Mouse (Mus musculus) 3134 (cell line): Measurements from ENCODE around the gene Dhx29.

Experiments
- DNase-seq: peaks from one replicate; pipeline ENCODE4 v3.0.0-alpha.2; 2011; ENCODE audit warnings: low spot score; ENCODE audit not compliant: insufficient read length; ENCODE audit errors: extremely low read depth

Dhx29 gene

DNA sequence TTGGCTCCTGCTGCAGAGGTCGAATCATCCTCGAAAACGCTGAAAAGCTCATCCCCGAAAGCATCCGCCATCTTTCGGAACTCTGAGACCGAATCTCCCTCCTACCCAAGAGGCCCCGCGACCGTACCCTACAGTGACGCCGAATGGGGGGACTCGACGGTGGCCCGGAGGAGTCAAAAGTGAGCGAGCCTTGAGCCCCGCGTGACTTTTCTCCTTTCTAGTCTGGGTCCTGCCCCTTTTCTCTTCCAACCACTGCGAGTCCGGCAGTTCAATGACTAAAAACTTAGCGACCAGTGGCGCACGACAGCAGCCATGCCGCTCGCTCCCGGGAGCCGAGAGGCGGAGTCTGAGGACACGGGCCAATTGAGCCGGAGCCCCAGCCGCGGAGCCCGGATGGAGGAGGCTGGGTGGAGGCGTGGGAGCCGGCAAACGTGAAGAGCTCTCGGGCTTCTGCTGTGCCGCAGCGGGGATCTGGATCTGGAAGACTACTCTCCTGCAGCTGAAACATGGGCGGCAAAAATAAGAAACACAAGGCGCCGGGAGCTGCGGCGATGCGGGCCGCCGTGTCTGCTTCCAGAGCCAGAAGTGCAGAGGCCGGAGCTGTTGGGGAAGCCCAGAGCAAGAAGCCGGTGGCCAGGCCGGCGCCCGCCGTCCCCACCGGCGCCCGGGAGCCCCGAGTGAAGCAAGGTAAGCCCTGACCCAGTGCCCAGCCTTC lies at the start of gene Dhx29, which contains the start of gene Mtrex:
Gene Dhx29 (plus strand): TSS at position 168 of the 715 bp plus-strand sequence.
Gene Mtrex (minus strand): TSS at position 112 of the 715 bp plus-strand sequence.
- DNase-seq, result peak; percentile 98

DNA sequence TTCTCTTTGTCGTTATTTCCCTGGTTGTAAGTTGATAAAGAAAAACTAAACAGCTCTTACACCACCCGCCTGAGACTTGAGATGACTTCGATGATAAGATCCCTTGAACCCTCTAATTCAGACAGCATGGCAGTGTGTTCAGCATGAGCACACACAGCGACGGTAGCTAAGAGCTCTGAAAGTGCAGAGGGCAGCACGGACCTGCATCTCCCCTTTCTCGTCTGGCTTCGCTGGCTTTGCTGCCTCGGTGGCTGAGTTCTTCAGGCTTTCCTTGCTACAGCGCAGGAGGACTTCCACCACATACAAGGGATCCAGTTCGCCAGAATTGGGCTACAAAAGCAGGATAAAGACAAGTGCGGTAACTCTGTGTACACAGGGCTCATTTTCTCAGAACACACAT lies 40.0 kb upstream of the Dhx29 start:
- DNase-seq, result no peak

DNA sequence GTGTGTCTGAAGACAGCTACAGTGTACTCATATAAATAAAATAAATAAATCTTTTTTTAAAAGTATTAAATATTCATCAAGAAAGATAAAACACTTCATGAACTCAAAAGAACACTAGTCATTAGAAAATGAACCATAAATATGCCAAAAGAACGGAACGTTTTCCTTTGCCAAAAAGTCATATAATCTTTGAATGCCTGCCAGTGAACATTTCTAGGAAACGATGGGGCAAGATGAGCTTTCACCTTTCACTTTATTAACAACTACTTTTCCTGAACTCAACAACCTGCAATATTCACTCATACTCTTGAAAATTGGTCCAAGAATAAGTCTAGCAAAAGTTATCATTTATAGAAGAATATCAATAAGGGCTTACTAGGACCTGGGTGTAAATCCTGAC lies 25.1 kb upstream of the Dhx29 start:
- DNase-seq, result no peak

DNA sequence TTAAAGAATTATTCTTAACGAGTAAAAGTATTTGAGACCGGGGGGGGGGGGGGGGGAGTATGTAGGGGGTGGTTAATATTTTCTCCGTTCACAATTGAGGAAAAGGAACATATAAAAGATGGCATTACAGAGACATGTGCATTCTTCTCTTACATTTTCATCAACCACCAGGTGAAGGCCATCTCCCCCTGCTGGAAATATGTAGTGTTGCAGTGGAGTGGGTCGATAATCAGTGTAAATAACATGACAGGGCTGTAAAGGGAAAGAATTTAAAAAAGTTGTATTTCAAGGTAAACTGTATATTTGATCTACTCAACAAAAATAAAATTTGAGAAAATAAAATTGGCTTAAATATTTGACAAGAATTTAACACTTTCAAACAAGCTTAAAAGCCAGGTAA lies 17.6 kb upstream of the Dhx29 start:
- no peak for DNase-seq

DNA sequence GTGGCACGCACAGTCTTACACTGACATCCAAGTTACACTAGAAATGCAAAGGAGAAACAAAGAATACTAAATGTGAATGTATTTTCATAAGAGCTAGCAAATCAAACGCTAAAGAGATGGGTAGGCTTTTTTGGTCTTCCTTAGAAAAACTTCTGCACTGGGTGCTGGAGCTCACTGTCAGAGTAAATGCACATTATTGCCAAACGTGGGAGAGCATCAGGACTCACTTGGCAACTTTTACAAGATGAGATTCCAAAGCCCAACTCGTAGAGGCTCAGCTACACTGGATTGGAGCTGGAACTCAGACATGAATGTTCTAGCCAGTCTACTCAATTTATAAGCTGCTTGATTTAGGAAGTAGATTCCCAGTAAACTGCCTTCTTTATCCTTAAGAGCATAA lies 16.8 kb upstream of the Dhx29 start:
- DNase-seq, result no peak

DNA sequence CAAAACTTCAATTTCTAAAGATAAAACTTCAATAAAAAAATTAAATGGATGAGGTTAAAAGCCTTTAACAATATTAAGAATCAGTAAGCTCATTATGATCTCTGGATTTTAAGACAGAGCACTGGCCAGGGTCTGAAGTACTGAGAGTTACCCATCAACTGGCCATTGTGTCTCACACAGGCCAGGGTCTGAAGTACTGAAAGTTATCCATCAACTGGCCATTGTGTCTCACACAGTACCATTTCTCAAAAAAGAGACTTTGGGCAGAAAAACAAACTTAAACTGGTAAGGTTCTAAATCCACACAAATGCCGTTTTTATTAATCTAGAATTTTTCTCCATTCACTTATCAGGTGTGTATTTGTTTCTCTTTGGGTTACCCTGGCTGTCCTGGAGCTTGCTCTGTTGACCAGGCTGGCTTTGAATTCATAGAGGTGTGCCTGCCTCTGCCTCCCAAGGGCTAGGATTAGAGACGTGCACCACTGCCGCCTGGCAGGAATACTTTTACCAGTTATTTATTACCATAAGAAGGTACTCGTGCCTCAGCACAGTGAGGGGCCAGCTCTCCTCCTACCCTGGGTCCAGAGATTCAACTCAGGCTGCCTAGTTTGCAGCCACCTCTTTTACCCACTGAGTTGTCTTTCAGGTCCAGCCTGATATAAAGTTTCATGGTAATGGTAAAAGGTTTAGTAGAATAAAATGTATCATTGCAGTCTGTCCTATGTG lies 8.0 kb upstream of the Dhx29 start:
- DNase-seq, result no peak

DNA sequence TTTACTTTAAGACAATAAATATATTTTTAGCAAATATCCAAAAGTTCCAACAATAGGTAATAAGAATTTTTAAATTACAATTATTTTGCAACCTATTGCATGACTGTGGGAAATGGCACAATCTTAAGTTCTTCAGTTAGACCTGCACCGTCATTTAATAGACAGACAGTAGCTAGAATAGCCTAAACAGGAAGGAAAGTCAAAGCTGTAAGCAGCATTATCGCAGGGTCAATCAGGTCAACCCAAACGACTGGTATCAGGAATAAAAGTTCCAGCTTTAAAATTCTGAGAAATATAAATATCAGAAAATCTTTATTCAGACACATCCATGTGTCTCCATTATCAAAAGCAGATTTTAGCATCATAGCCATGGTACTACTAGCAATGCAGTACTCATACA lies 6.3 kb upstream of the Dhx29 start:
- DNase-seq, result no peak

DNA sequence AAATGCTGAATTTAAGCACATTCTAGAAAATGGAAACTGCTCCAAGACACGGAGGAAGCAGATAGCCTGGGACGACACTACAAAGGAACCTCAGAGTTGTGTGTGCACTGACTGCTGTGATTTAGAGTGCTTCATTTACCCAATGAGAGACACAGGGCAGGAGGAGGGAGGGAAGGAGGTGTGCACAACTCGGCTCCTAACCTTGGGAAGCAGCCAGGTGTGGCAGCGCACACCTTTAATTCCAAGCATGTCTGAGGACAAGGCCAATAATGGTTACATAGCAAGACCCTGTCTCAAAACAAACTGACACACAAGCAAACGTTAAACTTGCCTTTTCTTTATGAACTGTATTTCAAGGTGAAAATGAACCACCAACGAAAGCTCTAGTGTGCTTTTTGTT lies 2.0 kb upstream of the Dhx29 start:
- DNase-seq, result no peak

DNA sequence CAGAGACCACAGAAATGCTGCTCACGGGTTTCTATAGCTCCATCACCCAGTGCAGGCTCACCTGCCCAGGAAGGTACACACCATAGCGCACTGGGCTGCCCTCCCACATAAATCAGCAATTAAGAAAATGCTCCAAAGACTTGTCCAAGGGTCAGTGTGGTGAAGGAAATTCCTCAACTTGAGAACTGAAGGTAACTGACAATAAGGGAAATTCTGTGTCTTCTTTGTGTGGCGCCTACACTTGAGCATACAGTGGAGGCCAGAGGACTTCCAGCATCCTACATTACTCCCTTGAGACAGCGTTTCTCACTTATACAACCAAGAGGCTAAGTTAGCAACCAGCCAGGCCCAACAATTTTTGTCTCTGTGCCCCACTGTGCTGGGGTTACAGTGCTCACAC lies 1.3 kb upstream of the Dhx29 start:
- DNase-seq, result no peak

DNA sequence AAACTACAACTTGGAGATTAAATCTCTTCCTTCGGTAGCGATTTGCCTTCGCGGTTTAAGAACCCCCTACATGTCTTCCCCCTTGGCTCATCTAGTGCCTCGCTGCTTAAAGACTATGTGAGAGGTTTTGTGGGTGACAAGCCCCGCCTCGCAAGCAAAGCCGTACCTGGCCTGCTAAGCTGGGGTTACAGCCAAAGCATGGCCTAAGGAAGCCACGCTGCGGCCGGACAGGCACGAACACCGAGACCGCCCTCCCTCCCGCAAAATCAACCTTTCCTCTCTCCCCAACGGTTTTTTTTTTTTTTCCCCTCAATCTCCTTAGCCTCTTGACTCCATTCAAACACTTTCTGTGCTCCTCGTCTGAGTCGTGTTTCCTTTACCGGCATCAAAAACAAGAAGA lies 458 bp upstream of the Dhx29 start:
- no peak for DNase-seq

DNA sequence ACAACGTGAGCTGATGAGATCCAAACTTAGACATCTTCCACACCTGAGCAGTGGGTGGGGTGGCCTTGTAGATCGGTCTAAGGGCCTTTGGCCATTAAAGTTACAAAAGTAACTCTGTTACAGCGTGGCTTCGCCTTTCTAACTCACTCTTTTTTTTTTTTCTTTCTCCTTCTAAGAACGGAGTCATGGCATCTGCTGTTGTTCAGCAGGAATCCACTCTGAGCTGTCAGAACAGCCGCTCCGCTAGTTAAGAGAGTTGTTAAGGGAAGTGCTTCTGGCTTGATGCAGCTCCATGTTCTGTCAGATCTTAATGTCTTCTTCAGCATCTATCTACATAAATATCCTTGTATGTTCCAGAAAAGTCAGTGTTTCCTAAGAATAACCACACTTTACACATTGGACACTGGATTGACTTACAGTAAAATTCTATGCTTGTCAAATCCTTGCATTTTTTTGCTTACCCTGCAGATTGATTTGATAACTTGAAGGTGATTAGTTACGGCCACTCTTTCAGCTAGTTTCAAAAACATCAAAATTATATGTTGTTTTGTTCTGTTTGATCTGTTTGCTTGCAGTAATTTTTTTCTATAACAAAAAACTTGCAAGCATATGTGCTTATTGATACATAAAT lies 899 bp downstream of the Dhx29 start:
- no peak for DNase-seq

DNA sequence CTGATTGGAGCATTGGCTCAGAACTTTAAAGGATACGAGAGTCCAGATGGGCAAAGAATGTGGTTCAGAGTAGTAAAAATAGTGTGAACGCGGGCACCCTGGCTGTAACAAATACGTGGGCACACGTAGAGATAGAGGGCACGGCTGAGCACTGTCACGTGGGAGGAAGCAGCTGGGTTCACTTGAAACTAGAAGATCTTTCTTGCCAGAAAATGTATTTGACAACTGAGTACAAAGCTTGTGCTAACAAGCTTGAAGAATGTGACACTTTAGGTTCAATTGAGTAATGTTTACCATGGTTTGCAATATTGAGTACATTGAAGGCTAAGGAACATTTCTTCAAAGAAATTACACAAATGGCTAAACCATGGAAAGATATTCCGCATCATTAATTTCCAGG lies 10.9 kb downstream of the Dhx29 start:
- no peak for DNase-seq

DNA sequence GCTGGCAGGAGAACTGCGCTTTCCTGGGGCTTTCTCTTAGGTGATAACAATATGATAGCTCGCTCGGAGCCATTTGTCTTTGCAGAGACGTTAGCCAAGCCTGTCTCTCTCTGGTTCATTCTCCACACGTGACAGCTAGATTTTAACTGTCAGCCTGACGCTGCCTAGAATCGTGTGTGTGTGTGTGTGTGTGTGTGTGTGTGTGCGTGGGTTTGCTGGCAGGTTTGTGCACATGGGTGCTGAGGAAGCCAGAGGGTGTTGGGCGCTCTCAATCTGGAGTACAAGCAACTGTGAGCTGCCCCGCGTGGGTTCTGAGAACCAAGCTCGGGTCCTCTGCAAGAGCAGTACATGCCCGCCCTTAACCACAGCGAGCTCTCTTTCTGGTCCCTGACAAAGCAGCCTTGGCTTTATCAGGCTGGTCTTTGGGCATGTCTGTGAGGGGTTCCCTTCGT lies 14.7 kb downstream of the Dhx29 start:
- no peak for DNase-seq

DNA sequence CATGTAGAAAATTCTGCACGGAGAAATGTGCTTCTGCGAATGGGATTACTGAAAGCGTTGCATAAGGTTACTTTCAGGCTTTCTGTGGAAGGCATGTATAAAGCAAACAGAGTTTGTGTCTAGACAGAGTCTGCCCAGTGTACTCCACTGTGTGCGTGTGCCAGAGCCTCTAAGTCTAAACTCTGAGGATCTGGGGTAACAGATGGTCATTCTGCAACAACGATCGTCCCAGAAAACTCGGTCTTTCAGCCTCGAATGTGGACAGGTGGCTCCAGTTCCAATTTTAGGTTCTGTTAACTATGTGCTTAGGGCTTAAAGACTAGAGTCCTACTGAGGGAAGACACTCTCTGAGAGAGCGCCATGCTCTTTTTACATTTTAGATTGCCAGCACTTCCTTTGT lies 18.1 kb downstream of the Dhx29 start:
- DNase-seq, result no peak

DNA sequence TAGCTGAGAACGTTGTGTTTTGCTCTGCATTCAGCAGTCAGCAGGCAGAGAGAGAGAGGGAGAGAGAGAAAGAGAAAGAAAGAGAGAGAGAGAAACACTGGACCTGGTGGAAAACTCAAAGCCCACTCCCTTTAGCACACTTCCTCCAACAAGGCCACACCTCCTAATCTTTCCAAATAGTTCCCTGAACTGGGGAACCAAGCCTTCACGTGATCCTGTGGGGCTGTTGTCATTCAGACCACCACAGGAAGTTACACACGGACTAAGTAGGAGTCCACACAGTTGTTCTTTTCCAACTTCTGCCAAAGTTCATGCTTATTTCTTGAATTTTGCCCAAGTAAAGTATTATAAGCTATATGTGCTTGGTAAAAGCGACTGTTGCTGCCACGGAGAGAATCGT lies 18.6 kb downstream of the Dhx29 start:
- no peak for DNase-seq

DNA sequence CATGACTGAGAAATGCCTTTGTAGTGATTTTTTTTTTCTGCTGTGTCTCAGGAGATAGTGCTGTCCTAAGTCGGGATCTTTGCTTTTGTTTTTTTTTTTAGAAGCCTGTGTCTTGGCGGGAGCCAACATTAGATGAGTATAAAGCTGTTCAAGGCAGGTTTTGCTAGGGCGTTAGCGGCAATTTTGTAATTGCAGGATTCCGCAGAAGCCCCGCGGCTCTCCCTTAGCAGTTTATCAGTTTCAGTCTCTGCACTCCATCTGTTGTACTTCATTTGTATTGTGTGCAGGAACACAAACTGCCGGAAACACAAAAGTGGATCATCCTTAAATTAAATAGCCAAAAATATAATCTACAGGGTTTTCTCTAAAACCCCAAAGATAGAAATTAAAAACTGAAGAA lies 26.8 kb downstream of the Dhx29 start:
- no peak for DNase-seq

DNA sequence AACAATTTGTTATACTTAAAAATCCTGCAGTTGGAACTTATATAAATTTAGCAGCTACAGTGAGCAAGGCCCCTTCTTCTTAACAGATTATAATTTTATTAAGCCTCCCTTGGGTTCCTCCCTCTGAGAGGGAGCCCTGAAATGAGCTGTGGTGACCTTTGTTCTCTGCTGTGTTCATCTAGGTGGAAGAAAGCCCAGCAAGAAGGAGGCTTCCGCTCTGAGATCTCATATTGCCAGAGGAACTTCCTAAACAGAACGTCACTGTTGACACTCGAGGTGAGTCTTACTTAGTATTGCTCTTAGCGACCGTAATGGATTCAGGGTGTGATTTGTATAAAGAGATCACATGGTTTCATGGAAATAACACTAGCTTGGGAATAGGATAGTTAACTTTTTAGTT lies 35.8 kb downstream of the Dhx29 start:
- no peak for DNase-seq

DNA sequence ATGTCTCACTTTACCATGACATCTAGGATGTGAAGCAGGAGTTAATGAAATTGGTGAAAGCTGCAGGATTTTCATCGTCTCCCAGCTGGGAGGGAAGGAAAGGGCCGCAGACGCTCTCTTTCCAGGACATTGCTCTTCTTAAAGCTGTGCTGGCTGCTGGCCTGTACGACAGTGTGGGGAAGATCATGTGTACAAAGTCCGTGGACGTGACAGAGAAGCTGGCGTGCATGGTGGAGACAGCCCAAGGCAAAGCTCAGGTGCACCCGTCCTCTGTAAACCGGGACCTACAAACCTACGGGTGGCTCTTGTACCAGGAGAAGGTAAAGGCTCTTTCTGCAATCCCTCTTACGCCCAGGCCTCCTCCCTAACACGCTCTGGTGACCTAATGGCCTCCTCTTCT lies 37.2 kb downstream of the Dhx29 start:
- DNase-seq, result no peak

DNA sequence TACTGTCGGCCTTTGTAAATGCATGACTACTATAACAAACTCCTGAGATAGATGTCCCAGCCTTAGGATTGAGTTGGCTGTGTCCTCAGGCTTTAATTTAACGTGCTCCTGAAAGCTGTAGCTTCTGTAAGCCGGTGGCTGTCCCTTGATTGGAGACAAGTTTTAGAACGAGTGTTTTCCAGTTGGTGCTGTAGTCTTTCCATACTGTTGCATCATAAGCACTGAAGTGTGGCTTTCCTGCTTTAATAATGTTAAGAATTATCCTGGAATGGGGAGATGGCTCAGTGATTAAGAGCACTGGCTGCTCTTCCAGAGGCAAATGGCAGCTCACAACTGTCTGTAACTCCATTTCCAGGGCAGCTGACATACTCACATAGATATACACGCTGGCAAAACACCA lies 40.0 kb downstream of the Dhx29 start:
- DNase-seq, result no peak

DNA sequence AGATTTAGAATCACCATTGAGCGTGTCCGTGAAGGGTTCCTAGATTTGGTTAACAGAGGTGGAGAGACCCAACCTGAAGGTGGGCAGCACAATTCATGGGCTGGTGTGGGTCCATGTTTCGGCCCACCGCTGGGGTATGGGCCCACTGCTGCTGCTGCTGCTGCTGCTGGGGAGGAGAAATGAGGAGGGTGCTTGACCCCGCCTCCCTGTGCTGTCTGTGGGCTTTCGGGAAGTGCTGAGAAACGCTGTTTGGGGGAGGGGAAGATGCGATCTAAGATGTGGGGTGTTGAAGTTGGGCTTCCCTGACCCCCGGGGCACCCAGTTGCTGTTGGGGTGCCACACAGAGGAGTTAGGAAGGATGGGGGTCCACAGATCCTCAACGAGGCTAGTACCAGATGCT lies 49.5 kb downstream of the Dhx29 start:
- no peak for DNase-seq

DNA sequence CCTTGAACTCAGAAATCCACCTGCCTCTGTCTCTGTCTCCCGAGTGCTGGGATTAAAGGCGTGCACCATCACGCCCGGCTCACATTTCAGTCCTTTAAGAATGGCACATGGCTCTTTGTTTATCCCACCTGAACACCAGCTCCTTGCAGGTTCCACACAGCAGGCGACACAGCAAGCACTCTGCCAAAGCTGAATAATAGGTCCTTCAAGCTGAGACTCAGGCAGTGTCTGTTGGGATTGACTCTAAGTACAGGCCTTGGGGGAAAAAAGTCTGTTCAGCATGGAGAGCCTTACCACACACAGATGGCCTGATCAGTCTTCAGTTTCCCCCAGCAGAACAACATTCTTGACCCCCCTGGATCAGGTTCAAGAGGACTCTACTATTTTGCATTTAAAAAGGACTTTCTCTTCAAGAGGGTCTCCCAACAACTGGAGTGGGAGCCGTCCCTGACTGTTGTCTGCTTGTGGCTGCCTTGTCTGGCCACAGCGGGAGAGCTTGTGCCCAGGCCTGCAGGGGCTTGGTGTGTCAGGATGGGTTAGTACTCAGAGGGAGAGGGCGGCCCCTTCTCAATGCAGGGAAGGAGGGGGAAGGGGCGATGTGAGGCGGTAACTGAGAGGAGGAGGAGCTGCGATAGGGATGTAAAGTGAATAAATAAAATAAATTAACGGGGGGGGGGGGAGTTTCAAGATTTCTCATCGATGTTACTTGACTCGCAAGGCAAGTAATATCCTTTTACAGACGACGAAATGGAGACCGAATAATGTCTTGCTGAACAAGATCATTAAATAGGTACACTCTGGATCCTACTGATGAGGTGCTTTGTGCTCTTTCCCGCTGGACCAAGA lies 58.6 kb downstream of the Dhx29 start:
- no peak for DNase-seq
